Mouse (Mus musculus): ENCODE measurements around the gene Pcolce.

DNA sequence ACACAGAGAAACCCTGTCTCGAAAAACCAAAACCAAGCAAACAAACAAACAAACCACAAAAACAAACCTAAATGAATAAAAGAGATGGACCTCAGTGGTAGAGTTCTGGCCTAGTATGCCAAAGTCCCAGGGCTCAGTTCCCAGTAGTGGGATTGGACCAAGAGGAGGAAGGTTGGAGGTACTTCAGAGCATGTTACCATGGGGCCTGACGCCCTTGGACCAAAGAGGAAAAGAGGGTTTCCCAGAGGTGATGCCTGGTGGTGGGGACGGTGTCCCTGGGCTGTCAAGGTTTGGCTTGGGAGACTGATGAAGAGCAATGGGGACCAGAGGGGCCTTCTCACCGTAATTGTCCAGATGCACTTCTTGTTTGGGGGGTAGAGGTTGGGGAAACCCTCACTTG is 3.5 kb downstream of the Pcolce start:
- TF ChIP-seq CTCF (IDR thresholded peaks at IDR 0.05; ENCODE audit: control insufficient read depth, insufficient read depth, low read length): no peak
- no peak for TF ChIP-seq POLR2A (IDR thresholded peaks at IDR 0.05; ENCODE audit: borderline replicate concordance, control insufficient read depth, low read depth, low read length)

Measured in bone marrow, adult 2 months (tissue).